Mouse (Mus musculus) kidney, postnatal 36 days (tissue): ENCODE measurements at regions not wholly inside any gene's neighbourhood (a gene's known extent, or its start where the extent isn't known, plus 50 kb on each side); places are given as distances from the start of the nearest gene placed in this dataset.
"Not testable (repeated sequence)": the region's sequence is repeated elsewhere in the genome, so short reads cannot be mapped to it uniquely, and the experiment has no call there.

Experiments used
- DNase-seq, 2 experiments: peaks; one replicate each; pipeline ENCODE4 v3.0.0; 2021 to 2022; ENCODE audit warnings: mixed read lengths in 2 of 2

DNA sequence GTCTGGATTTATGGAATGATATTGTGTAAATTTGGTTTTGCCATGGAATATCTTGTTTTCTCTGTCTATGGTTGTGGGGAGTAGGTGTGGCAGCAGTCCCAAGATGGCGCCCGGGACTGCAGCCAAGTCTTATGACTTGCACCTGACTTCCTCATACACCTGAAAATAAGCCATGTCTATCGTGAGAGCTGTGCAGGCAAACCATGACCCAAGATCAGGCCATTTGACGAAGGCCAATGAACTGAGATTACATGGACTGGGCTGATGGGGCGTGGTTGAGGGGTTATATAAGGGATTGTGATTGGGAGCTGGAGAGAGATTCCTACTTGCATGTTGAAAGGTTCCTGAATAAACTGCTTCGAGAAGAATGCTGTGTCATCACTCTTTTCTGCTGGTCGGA lies 139.5 kb downstream of the Slc6a15 start:
- DNase-seq: not testable (repeated sequence)

DNA sequence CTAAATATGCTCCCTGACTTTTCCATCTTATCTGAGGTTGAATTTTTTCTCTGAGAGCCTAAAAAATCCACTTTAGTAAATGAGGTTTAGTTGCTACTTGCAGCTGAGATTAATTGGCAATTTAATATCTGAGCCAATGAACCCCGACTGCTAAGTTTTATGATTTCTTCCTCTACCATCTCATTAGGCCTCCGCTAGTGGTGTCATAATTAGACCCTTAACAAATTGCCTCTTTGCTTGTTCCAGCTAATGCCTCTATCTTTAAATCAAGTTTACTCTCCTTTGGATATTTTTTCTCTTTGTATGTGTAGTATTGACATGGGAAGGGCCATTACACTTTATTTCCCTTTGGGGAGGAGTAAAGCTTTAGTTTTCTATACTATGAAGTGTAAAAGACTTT lies 176.9 kb downstream of the Slc6a15 start:
- no peak for DNase-seq

DNA sequence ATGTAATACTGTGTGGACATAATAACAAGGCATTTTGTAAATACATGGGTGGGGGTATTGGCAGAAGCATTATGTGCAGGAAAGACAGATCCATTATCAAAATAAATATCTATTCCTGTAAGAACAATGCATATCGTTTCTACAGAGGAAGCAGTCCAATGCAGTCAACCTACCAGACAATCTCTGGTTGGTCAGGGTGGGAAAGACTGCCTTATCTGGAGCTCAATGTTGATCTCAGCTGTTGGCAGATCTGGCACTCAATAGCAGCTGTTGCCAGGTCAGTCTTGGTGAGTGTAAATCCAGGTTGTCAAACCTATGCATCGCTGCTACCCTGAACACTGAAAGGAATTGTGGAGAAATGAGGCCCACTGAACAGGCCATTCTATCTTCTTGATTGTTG lies 181.9 kb downstream of the Slc6a15 start:
- DNase-seq: no peak

DNA sequence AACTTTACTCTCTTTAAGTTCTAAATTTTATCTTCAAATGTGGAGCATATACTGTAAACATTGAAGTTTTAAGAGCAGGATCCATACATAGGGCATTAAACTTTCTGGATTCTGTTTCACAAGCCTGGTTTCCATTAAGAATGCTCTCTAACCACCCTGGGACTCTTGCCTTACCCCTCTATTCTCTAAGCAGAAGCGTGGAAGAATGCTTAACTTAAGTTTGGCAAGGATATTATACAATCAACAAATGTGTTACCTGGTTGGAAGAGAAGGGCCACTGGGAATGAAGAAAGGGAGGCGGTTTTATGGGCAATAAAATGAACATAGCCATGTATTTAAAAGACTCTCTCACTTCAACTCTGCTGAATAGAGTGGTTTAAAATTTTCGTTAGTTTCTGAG lies 217.5 kb downstream of the Slc6a15 start:
- DNase-seq: no peak

GRCm38 (mm10) chr10:103585504-103585903 lies 217.9 kb downstream of the Slc6a15 start:
- DNase-seq: no peak

- DNase-seq: no peak
These were observed 224.4 kb downstream of the Slc6a15 start for GRCm38 (mm10) chr10:103591985-103592384.

GRCm38 (mm10) chr10:103641162-103641561 lies 273.6 kb downstream of the Slc6a15 start:
- no peak for DNase-seq

DNA sequence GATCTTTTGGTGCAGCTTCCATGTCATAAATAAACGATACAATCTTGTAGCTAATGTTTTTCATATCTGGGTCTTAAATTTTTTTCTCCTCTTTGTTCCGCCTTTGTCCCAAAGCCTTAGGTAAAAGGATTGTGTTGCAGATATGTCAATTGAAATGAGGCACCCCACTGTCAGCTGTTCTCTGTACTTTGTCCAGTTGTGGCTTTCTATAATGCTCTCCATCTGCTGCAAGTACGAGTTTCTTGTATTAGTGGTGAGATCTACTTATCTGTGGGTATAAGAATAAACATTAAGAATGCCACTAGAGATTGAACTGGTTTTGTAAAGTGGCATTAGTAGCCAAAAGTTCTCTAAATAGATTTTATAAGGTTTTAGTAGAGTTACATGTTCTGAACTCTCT lies 282.3 kb downstream of the Slc6a15 start:
- no peak for DNase-seq

DNA sequence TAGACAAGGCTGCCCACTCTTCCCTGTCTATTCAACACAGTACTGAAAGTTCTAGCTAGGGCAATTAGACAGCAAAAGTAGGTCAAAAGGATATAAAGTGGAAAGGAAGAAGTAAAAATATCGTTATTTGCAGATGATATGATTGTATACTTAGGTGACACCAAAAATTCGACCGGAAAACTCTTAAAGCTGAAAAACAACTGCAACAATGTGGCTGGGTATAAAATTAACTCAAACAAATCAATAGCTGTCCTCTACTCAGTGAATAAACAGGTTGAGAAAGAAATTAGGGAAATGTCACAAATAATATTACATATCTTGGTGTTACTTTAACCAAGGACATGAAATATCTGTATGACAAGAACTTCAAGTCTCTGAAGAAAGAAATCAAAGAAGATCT lies 305.5 kb downstream of the Slc6a15 start:
- DNase-seq: no peak

GRCm38 (mm10) chr10:103673765-103674164 lies 306.2 kb downstream of the Slc6a15 start:
- DNase-seq: no peak

DNA sequence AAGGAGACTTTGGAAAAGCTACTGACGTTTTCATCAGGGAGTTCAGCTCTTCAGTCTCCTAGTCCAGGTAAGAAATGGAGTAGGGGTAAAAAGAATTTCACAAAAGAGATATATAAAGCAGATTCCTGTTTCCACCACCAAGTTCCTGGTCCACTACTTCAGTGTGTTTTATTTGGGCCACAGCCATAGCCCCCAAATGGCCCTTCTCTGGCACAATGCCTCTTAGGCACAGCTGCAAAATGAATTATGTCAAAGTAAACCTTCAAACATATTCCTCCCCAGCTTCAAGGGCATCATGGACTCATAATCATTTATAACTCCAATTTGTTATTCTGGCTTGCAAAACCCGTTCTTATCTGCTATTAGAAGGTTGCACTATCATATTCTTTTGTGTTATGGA lies 325.1 kb downstream of the Slc6a15 start:
- DNase-seq: no peak

GRCm38 (mm10) chr10:103715080-103715725 lies 347.6 kb downstream of the Slc6a15 start:
- DNase-seq: no peak

- no peak for DNase-seq
These were observed 351.5 kb downstream of the Slc6a15 start for GRCm38 (mm10) chr10:103718998-103719662.

GRCm38 (mm10) chr10:103726680-103727079 lies 359.1 kb downstream of the Slc6a15 start:
- peak in 1 of 2 experiments; percentile 1 for DNase-seq

DNA sequence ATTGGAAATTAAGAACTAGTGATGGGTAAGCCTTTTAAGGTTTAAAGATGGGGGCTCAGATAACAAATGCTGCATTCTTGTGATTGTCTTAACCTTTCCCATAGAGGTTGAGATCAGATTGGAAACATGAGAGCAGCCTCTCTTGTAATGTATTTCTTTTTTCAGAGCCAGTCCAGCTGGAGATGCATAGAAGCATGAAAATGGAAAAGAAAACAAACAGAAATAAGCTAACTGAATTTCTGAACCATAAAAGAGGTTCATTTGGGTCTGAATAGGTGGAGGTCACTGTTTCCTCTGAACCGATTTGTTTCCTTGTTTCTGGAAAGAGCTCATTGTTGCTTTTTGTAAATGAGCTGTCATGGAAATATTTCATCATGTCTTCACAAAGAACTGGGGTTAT lies 363.9 kb downstream of the Slc6a15 start:
- no peak for DNase-seq

DNA sequence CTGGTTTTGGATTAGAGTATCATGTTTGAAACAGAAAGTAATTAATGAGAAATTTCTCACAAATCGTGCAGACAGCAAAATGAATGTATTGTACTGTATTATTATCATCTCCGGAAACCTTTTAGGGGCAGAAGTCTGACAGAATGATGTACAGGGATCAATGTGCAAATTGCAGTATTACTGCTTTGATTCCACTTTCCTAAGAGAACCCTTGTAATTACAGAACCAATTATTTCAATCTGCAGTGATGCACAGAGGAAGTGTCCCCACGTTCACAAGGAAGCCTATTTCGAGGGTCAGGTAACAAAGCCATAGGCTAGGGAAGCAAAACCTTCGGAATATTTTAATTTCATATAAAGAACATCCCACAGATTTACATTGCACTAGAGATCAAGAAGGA lies 364.4 kb downstream of the Slc6a15 start:
- DNase-seq: no peak

- no peak for DNase-seq
These were observed 362.7 kb upstream of the Gm21293 start for GRCm38 (mm10) chr10:103780127-103780526.

DNA sequence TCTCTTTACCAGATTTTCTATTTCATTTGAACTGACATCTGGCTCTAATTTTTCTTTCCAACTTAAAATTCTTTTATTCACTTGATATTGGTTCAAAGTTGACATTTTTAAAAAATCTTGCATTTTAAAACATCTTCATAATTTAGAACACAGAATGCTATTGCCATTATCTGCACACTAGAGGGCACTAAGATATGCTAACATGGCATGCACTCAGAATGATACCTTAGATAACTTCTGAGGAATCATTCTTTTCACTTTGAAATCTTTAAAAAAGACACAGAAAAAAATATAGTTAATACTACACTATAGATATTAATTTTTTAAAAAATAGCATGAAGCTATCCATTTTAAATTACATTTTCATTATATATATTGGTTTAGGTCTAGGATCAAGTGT lies 357.9 kb upstream of the Gm21293 start:
- DNase-seq: no peak

GRCm38 (mm10) chr10:103829079-103829478 lies 313.7 kb upstream of the Gm21293 start:
- no peak for DNase-seq

DNA sequence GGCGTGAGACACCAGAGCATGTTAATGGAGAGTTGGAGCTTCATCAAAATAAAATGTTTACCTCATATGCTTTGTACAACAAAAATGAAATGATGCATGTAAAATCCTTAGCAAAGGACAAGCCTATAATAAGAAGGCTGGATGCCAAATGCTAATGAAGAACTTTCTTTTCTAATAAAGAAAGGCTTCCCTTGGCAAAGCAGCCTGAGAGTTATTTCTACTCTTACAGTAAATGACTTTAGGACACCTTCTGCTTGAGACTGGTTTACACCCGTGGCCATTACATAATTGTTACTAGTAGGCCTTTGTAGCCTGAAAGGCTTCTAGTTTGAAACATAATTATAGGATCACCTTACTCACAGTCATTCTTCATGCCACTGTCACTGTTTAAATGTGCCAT lies 310.7 kb upstream of the Gm21293 start:
- DNase-seq: no peak

GRCm38 (mm10) chr10:103855211-103855610 lies 287.6 kb upstream of the Gm21293 start:
- no peak for DNase-seq

GRCm38 (mm10) chr10:103860890-103861289 lies 281.9 kb upstream of the Gm21293 start:
- DNase-seq: no peak

GRCm38 (mm10) chr10:103862120-103862519 lies 280.7 kb upstream of the Gm21293 start:
- DNase-seq: no peak

GRCm38 (mm10) chr10:103863909-103864308 lies 278.9 kb upstream of the Gm21293 start:
- no peak for DNase-seq

DNA sequence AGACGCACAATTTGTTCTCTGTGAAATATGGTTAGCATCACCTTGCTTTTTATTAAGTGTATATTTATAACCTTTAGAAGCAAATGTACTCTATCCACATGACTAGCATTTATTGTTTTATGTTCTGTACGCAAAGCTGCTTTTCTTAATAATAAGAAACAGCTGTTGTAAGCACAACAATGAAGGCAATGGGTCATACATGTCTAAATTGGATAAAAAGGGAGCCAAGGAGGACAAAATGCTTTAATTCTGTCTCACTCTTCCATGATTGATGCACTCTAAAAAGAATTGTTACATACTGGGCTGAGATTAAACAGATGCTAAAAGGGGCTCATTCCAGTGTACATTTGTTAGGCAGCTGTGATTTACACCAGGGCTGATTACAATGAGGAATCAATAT lies 232.7 kb upstream of the Gm21293 start:
- no peak for DNase-seq
